Mouse (Mus musculus): Measurements from ENCODE around the gene Trim38. TPM values are rescaled to one million over a fixed set of nuclear protein-coding genes. Genes with fewer than 3 reads are reported as not detected.

The Trim38 gene
- total RNA-seq, 2 experiments from 2014 or later = not detected

DNA sequence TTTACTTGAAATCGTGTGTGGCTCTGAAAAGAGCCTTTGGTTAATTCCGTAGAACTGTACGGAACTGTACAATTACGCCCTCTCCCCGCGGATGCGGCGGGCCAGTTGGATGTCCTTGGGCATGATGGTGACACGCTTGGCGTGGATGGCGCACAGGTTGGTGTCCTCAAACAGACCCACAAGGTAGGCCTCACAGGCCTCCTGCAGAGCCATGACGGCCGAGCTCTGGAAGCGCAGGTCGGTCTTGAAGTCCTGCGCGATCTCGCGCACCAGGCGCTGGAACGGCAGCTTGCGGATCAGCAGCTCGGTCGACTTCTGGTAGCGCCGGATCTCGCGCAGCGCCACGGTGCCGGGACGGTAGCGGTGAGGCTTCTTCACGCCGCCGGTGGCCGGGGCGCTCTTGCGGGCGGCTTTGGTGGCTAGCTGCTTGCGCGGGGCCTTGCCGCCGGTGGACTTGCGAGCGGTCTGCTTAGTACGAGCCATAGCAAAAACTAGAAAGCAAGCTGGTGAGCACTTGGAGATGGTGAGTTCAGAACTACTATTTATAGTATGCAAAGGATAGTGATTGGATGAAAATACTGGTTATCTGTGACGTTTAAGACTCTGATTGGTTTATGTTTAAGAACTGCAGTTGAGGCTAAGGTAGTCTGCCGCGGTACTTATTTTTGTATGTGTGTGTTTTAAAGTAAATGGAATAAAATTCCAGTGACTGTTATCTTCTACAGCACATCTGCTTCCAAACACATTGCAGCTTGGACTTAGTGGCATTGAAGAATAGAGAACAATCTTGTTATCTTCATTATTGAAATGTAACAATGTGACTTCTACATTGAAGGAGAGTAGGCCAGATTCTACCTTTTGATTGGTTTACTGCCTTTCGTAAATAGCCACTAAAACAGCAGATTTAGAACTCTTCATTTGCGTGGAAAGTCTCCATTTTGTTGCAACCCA, 7.6 kb upstream of the Trim38 start, which contains the start of gene Hist1h3a:
Gene Hist1h3a, minus strand, starts transcription at position 516 of the 951 bp plus-strand sequence.
- peak in 1 of 2 experiments; percentile 54 for DNase-seq (ENCODE audit: low spot score in 2 of 2)

DNA sequence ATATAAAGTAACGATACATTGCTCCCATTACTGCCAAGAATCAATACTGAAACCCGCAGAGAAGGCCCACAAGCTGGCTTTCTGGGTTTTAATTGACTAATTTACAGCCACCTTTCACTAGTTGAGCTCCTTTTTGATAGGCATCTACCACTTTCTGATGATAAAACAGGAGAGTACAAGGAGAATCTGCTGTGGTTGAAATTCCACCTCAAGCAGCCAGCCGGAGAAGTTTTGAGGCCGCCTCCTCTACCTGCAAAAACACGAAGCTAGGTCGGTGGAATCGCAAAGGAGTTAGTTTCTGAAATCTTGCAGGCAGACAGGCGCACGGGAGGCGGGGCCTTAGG, 6.5 kb upstream of the Trim38 start:
- DNase-seq (ENCODE audit: low spot score in 2 of 2) = no peak

DNA sequence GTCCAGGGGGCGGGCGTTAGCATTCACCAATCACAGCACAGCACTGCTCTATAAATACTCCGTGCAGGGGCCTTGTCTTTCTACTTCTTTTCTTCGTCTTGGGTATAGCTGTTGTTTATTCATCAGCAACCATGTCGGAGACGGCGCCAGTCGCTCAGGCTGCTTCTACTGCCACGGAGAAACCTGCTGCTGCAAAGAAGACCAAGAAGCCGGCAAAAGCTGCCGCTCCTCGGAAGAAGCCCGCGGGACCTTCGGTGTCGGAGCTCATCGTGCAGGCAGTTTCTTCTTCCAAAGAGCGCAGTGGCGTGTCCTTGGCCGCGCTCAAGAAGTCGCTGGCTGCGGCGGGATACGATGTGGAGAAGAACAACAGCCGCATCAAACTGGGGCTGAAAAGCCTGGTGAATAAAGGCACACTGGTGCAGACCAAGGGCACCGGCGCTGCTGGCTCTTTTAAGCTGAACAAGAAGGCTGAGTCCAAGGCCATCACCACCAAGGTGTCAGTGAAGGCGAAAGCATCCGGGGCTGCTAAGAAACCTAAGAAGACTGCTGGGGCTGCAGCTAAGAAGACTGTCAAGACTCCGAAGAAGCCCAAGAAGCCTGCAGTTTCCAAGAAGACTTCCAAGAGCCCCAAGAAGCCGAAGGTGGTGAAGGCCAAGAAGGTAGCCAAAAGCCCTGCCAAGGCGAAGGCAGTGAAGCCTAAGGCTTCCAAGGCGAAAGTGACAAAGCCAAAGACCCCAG, 6.0 kb upstream of the Trim38 start, which contains the start of gene Hist1h1a:
Gene Hist1h1a, plus strand, starts transcription at position 81 of the 738 bp plus-strand sequence.
- peak; percentile 64 to 85 for DNase-seq (ENCODE audit: low spot score in 2 of 2)

DNA sequence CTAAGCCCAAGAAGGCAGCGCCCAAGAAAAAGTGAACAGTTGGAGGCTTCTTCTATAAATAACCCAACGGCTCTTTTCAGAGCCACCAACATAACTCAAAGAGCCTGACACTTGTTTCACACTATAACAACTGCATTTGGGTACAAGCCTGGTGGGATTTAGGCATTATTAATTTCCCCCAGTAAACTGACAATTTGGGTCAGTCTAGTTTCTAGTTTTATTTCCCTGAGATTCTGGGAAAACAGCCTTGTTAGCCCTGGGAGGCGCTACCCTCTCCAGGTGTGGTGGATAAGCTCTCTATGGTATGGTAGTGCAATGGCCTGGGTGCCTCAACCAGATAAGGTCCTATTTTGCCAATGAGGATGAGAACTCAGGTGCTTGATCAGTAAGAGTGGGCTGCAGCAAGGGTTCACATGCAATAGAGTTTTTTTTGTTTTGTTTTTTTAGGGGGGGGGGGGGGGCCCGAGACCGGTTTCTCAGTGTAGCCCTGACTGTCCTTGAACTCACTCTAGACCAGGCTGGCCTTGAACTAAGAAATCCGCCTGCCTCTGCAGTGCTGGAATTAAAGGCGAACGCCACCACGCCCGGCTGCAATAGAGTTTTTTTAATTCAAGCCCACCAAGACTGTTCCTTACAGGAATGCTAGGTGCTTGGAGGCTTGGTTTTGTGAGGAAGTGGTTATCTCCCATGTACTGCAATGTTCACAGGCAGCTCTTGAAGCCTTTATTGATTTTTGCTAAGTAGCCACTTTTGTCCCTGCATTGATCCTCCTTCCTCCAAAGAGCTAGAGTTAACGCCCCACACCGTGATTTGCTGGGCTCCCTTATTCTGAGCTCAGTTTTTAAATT, 5.2 kb upstream of the Trim38 start:
- no peak for DNase-seq (ENCODE audit: low spot score in 2 of 2)

DNA sequence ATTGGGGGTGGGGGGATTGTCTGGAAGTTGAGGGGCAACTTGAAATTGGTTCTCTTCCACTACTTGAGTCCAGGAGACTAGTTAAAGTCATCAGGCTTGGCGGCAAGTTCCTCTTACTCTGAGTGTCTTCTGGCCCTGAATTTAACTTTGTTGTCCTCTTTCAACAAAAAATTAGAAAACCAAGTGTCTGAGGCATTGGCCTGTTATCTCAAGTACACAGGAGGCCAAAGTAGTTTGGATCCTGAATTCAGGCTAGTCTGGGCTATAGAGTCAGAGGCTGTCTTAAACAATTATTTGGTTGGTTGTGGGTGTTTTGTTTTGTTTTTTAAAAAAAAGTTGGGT, 4.6 kb upstream of the Trim38 start:
- no peak for DNase-seq (ENCODE audit: low spot score in 2 of 2)

DNA sequence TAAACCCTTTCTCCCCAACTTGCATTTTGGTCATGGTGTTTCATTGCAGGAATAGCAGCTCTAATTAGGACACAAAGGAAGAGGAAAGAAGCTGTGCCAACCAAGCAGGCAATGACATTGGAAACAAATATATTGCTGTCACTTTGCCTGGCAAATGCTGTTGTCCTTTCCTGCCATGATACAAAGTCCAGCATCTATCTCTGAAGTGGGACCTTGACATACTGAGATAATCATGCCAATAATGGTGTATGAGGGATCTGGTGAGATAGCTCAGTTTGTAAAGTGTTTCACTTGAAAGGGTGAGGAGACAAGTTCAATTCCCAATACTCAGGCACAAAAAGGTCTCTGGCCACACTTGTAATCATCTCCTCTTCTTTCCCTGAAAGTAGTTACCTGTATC, 2.9 kb upstream of the Trim38 start:
- no peak for DNase-seq (ENCODE audit: low spot score in 2 of 2)

DNA sequence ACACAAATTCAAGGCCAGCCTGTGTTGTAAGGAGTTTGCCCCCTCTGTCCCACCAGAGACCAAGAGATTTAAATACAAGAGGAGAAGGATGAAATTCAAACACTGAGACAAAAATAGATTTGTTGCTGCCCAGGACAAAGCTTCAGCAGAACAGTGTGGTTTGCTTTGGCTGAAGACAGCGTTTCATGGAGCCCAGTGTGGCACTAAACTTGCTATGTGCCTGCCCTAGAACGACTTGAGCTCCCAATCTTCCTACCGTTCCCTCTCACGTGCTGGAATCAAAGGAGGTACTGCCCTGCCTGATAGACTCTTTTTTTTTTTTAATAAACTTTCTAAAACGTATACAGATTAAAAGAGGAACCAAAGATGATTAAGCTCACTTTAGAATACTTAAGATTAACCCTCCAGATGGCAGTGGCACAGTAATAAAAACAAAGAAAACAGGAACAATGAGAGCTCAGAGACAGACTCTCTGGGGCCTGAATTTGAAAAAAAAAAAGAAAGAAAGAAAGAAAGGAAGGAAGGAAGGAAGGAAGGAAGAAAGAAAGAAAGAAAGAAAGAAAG, 797 bp upstream of the Trim38 start:
- DNase-seq (ENCODE audit: low spot score in 2 of 2) = no peak

DNA sequence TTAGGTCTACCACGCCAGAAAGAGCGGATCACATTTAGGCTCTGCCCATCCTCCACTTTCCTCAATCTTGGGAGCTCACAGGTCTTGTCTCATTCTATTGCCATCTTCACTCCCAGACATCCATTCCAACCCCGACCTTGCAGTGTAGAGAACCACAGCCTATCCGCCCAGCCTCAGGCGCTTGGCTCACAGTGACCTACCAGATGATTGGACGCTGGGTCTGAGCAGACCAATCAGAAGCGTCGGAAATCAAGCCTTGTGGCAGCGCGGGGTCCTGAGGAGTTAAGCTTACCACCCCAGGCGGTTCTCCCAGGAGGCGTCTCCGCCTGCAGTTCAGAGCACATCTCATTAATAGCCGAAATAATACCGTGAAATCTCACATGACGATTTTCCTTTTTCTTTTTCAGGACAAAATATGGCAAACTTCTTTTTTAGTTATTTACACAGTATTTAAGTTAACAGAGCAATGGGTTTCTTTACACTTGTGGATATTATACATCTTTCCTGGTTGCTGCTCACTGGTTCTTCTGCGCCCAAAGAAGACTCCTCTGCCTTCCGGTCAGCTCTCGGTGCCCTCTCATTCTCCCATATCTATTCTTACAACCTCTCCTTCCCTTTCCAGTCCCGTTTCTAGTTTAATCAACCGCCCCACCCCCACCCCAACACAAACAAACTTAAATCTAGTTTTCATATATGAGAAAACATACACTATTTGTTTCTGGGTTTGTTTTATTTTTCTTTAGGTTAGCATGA, 3.0 kb downstream of the Trim38 start:
- DNase-seq (ENCODE audit: low spot score in 2 of 2) = peak in 1 of 2 experiments; percentile 22

DNA sequence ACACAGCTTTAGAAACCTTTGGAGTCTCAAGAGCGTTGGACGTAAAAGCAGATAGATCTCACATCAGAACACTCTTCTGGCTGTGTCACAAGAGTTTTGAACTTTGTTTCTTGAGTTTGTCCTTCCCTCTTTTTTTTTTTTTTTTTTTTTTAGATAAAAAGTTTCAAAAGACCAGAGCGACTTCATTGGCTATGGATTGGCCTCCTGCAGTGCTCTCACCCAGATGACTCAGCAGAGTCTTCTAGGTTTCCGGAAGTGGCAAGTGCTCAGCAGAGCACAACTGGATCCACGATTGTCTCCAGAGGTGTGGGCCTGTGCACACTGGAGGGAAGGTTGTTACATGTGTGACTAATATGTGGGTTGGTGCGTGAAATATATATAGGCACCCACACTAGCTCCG, 8.6 kb downstream of the Trim38 start:
- DNase-seq (ENCODE audit: low spot score in 2 of 2) = no peak

DNA sequence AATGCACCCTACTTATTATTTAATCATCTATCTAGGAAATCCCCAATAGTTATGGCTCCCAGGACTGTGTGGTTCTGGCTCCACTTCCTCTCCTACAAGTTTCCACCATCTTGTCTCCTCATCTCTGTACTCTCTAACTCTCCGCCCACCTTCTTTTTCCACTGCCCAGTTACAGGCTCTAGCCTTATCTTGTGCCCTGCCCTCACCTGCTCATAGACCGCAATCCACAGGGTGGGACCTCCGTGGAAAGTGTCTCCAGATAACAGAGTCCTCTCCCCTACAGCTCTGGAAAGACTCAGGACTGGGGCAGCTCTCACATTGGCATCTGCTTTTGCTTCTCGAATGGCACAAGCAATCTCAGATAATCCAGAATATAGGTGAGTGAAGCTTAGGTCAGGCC, 9.3 kb downstream of the Trim38 start:
- DNase-seq (ENCODE audit: low spot score in 2 of 2) = no peak

DNA sequence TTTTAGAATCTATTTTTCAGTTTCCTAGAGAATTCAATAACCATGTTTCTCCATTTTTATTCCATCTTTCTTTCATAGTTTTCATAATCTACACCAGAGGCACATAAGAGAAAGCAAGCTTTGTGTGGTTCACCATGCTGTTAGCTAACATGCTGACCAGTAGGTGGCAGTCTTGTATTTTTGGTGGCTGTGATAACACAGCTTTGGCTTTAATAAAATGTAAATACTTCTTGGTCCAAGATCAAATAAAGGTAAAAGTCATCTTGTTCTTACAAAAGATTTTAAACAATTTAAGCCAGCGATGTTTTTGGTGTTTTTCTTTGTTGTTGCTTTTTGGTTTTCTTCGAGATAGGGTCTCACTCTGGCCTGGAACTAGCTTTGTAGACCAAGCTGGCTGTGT, 22.8 kb downstream of the Trim38 start:
- peak in 1 of 2 experiments; percentile 21 for DNase-seq (ENCODE audit: low spot score in 2 of 2)

DNA sequence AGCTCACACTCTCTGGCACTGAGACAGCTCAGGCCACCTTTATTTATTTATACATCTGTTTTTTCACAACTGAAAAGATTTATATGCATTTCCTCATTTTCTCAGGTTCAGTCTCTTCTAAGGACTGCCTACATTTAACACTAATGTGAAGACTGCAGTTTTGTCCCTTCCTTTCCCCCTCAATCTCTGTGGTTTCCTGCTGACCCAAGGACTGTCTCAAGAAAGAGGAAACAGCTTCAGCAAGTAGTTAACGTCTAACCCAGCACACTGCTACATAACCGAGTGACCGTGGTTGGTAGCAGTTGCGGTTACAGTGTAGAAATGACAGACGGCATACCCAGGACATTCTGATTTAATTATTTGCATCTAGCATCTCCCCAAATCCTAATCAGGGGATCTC, 29.7 kb downstream of the Trim38 start:
- no peak for DNase-seq (ENCODE audit: low spot score in 2 of 2)

DNA sequence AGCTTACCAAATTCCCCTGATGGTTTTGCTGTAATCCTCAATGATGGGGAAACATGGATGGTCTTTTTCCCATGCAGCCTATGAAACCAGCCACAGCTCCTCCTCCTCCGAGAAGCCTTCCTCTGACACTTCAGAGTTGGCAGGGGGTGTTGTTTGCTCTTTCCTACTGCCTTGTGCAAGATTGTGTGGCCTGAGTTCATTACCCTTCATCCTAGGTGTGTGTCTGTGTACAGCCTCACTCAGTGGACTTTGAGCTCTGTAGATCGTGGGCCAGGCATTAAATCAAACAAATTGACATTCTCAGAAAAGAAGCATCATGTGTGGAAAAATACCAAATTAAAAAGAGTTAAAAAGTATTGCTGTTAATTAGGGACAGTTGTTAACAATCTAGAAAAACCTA, 34.8 kb downstream of the Trim38 start:
- no peak for DNase-seq (ENCODE audit: low spot score in 2 of 2)

DNA sequence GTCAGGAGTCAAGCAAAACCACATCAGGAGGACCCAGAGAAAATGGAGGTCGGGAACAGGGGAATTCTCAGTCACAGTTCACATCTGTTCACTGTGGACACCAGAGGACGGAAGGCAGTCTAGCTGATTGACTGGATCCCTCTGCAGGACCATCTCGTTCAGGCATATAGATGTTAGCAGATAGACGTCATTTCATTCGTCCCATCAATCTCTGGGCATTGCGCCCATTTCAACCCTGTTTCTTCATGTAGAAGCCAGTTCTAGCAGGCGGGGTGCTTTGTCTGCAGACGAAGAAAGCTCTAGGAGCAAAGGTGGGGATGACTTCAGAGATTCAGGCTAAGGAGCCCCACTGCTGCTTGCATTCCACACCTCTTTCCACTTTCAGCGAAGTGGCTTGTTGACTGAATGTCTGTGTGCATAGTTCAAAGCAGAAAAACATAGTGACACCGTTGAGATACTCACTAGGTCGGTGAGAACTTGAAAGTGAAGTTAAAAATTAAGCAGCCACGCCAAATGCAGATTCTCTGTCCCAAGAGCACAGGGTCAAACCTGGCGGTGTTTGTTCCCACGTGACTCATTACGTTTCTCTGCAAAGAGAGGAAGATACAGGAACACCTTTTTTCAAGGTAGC, 36.8 kb downstream of the Trim38 start, which contains the start of gene Slc17a2:
Gene Slc17a2, plus strand, starts transcription at position 572 of the 631 bp plus-strand sequence.
- DNase-seq (ENCODE audit: low spot score in 2 of 2) = no peak

DNA sequence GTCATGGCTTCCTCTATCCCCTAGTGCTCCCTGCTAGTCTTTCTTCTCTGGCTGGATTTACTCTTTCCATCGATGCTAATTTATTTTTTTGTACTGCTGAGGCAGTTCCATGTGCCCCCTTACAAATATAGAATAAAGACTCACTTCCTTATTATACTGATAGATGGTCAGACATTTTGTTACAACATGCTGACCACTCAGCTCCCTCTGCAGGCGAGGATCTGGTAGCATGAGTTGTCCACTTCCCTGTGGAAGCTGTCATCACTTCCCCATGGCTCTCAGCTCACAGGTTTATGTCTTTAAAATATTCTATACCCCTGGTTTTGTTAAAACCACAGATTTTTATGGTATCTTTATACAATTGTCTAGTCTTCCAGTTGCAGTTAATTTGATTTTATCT, 46.4 kb downstream of the Trim38 start:
- DNase-seq (ENCODE audit: low spot score in 2 of 2) = no peak

DNA sequence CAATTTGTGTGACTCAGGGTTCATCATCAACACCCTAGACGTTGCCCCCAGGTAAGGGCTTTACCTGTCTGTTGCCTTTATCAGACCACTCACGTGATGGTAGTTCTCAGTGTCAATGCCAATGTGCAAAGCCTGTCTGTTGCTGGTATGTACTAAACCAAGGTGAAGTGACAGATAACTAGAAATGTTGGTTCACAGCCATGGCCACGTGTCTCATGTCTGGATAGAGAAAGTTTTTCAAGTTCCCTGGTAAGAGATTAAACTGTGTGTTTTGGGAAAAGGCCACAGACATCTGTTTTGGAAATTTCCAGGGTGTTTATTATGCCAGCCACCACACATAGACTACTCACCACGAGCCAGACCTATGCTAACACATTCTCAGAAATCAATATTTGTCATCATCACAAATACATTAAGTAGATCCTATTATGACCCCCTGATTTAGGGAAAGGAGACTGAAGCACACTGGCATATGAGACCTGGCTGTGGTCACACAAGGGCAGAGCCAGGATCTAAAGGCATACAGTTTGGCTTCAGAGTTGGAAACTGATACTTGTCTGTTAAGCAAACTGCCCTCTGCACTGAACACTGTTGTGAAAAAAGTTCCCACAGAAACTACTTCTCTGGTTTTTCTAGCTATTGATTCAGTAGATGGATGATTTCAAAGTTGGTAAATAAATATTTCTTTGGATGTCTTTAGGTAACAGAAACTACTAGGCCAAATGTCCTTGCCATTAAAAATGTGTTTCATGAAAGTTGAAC, 50.6 kb downstream of the Trim38 start:
- no peak for DNase-seq (ENCODE audit: low spot score in 2 of 2)

DNA sequence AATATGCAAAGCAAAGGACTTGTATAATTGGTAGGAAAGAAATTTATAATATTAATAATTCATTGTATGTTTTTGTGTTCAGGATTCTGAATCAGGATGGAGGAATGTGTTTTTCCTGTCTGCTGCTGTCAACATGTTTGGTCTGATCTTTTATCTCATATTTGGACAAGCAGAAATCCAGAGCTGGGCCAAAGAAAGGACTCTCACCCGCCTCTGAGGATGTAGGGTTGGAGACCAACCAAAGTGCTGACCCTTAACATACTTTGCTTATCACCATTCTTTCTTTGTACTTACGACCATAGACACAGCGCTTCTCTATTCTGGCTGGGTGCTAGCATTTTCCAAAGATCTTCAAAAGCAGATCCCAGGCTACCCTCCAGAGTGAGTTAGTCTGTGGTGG, 52.5 kb downstream of the Trim38 start:
- no peak for DNase-seq (ENCODE audit: low spot score in 2 of 2)

DNA sequence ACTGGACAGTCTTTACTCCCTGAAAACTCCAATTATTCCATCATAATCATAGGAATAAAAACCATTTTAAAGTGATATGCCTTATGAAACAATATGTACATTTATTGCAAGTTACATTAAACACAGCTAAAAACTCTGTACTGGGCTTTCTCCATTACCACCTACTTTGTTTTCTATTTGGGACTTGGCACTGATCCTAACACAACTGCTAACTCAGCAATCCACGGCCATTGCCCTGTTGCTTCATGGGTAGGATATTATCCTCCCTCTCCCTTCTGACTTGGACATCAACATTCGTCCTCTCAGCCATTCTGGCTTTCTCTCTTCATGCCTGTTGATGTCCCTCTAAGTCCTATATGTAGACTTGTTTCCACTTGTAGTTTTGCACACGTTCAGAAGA, 56.9 kb downstream of the Trim38 start:
- no peak for DNase-seq (ENCODE audit: low spot score in 2 of 2)

DNA sequence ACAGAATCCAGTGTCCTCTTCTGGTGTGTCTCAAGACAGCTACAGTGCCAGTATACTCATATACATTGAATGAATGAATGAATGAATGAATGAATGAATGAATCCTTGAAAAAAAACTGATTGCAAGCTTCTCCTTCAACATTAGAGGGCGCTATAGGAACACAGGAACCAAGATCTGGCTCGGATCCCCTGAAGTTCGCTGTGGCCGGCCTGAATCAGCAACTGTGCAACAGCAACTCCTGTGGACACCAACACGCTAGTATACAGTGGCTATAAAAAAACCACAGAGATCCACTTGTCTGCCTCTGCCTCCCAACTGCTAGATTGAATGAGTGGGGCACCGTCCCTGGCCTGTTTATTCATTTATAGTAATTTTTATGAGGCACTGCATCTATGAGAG, 63.3 kb downstream of the Trim38 start:
- DNase-seq (ENCODE audit: low spot score in 2 of 2) = peak in 1 of 2 experiments; percentile 38
